Mouse (Mus musculus) G1E (cell line): Measurements from ENCODE around the gene Carmil1. TPM values are rescaled to one million over a fixed set of nuclear protein-coding genes. Genes with fewer than 3 reads are reported as not detected.

ENCODE experiments used
- ATAC-seq: 2 replicates; pipeline ENCODE4 v1.8.0; 2016; ENCODE audit warnings: mild to moderate bottlenecking; ENCODE audit not compliant: insufficient number of reproducible peaks, poor library complexity, low FRiP score, severe bottlenecking; ENCODE audit errors: extremely low read depth
- DNase-seq: peaks from one replicate; pipeline ENCODE4 v3.0.0; 2012; ENCODE audit warnings: low spot score
- H3K27me3 ChIP-seq: 2 replicates; pipeline ENCODE4 v1.6.1; 2012; ENCODE audit warnings: mild to moderate bottlenecking, low read length, inconsistent platforms; ENCODE audit not compliant: insufficient read depth
- H3K36me3 ChIP-seq: replicated peaks from 2 replicates; pipeline ENCODE3; 2012; ENCODE audit warnings: mild to moderate bottlenecking, inconsistent platforms
- H3K4me1 ChIP-seq: 2 replicates; pipeline ENCODE4 v1.6.1; 2012; ENCODE audit warnings: low read depth, low read length, inconsistent platforms, mixed read lengths; ENCODE audit not compliant: insufficient read depth
- H3K4me3 ChIP-seq: 2 replicates; pipeline ENCODE4 v1.5.1; 2012; ENCODE audit warnings: low read depth, mild to moderate bottlenecking, inconsistent platforms, low read length, moderate library complexity, mixed read lengths
- H3K9me3 ChIP-seq: replicated peaks from 2 replicates; pipeline ENCODE4 v1.6.1; 2012; ENCODE audit warnings: inconsistent platforms
- CTCF ChIP-seq: IDR thresholded peaks from 2 replicates; pipeline ENCODE4 v1.5.1; 2012; ENCODE audit warnings: low read depth, low read length, inconsistent platforms, mixed read lengths
- GATA1 ChIP-seq: IDR thresholded peaks from 2 replicates; pipeline ENCODE4 v1.6.1; 2012; ENCODE audit warnings: borderline replicate concordance, low read length, inconsistent platforms, mixed read lengths
- GATA2 ChIP-seq: IDR thresholded peaks from 2 replicates; pipeline ENCODE4 v1.6.1; 2012; ENCODE audit warnings: low read depth, low read length, inconsistent platforms, borderline replicate concordance
- POLR2AphosphoS5 ChIP-seq: IDR thresholded peaks from 2 replicates; pipeline ENCODE4 v1.6.1; 2012; ENCODE audit warnings: low read depth, low read length, inconsistent platforms; ENCODE audit not compliant: insufficient replicate concordance
- TAL1 ChIP-seq: conservative IDR thresholded peaks from 2 replicates; pipeline ENCODE4 v1.6.1; 2012; ENCODE audit warnings: low read depth, low read length, inconsistent platforms, mixed read lengths
- polyA plus RNA-seq: library from polyadenylated mRNA; stranded (reverse); fragments of >175 nt; gene quantifications from 2 replicates; pipeline ENCODE4 v1.2.3, GENCODE M21; 2012
- total RNA-seq, 2 experiments: library from RNA; stranded (forward) in 1 of 2; stranded (reverse) in 1 of 2; fragments of 200-1000 nt in 1 of 2; fragments of >200 nt in 1 of 2; fragmentation: Nextera tagmentation in 1 of 2; gene quantifications; 2 replicates each; pipeline ENCODE4 v1.2.3; 2014 to 2017

Carmil1 gene
- total and polyA plus RNA-seq, 3 experiments, result 0.10 to 1.9 (median 0.55) TPM

DNA sequence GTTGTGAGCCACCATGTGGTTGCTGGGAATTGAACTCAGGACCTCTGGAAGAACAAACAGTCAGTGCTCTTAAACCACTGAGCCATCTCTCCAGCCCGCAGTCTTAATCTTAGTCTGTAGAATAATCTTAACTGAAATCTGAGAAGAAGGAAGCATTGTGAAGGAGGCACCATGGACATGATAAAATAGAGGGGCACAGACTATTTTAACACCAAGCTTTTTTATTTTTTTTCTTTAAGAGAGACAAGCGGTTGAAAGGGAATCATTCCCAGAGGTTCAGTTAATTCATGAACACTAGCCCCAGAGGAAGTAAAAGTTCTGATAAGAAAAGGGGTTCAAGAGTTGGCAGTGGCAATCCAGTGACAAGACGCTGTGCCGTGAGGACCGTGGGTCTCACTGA, 15.8 kb downstream of the Carmil1 start:
- Histone ChIP-seq H3K36me3 (no peaks in the 10 kb centered on the region), H3K9me3 (no peaks in the 10 kb centered on the region), H3K4me3 (no peak overlapping the region), H3K4me1 (no peaks in the 10 kb centered on the region), H3K27me3 (peaks cover 10% of the 10 kb centered on the region)
- no peak for DNase-seq
- no peak for ATAC-seq
- no peak for TF ChIP-seq GATA1
- TF ChIP-seq GATA2, result no peak
- no peak for TF ChIP-seq POLR2AphosphoS5
- no peak for TF ChIP-seq CTCF
- no peak for TF ChIP-seq TAL1

DNA sequence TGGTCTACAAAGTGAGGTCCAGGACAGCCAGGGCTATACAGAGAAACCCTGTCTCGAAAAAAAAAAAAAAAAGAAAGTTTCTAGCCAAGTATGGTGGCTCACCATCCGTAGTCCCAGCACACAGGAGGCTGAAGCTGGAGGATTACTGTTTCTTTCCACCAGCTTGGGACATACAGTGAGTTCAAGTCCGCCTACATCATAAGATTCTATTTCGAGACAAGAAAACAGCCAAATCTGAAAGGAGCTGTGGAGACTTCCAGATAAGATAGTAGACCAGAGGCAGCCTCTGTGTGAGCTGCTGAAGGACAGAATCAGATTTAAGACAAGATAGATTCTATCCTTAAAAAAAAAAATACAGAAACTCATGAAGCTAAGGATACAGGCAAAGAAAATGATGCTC, 17.0 kb downstream of the Carmil1 start:
- no peak overlapping the region for H3K4me3 ChIP-seq
- DNase-seq, result no peak
- no peaks in the 10 kb centered on the region for H3K9me3 ChIP-seq
- H3K36me3 ChIP-seq, result no peaks in the 10 kb centered on the region
- no peaks in the 10 kb centered on the region for H3K4me1 ChIP-seq
- ATAC-seq, result no peak
- no peak for TF ChIP-seq GATA2
- no peak for TF ChIP-seq GATA1
- no peak for TF ChIP-seq CTCF
- TF ChIP-seq POLR2AphosphoS5, result no peak
- no peak for TF ChIP-seq TAL1
- peaks cover 10% of the 10 kb centered on the region for H3K27me3 ChIP-seq

DNA sequence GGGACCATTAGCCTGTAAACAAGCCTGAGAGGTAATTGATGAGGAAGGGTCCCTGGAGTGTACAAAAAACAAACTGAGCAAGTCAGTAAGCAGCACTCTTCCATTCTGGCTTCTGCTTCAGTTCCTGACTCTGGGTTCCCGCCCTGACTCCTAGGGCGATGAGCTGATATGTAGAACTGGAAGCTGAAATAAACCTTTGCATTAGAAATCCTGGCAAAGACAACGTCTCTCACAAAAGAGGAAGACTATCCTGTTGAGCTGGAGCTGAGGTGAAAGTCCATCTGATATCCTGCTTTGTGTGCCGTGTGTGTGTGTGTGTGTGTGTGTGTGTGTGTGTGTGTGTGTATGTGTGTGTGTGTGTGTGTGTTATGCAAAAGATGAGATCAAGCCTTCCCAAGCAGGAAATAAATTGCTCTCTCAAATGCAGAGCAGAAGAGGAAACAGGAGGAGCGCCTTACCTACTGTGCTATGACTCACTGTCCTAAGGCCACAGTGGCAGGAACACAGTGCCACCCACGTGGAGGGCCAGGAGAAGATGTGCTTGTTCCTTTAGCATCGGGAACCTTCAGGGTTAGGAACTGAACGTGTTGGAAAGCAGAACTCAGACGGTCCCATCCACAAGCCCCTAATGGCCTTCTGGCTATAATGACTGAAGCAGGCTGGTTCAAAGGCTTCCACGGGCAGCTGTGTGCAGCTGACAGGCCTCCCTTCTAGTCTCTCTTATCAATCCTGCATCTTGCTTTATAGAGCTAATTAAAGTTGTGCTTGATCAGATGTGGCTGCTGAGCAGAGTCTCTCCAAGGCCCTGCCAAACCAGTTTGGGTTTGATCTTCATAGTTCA, 19.6 kb downstream of the Carmil1 start:
- Histone ChIP-seq H3K4me3 (no peak overlapping the region), H3K27me3 (peaks cover 9% of the 10 kb centered on the region), H3K36me3 (no peaks in the 10 kb centered on the region), H3K4me1 (no peaks in the 10 kb centered on the region), H3K9me3 (no peaks in the 10 kb centered on the region)
- ATAC-seq (no peak), DNase-seq (no peak)
- TF ChIP-seq CTCF, result no peak
- no peak for TF ChIP-seq GATA2
- no peak for TF ChIP-seq POLR2AphosphoS5
- TF ChIP-seq TAL1, result no peak
- TF ChIP-seq GATA1, result no peak

GRCm38 (mm10) chr13:24257809-24258208, 22.8 kb downstream of the Carmil1 start:
- no peak overlapping the region for H3K4me3 ChIP-seq
- DNase-seq, result no peak
- ATAC-seq, result no peak
- H3K27me3 ChIP-seq, result no peaks in the 10 kb centered on the region; the same call in 1 of the 2 replicates
- TF ChIP-seq GATA1, result no peak
- no peak for TF ChIP-seq CTCF
- no peak for TF ChIP-seq POLR2AphosphoS5
- TF ChIP-seq GATA2, result no peak
- no peak for TF ChIP-seq TAL1
- H3K4me1 ChIP-seq, result no peaks in the 10 kb centered on the region
- H3K9me3 ChIP-seq, result no peaks in the 10 kb centered on the region
- H3K36me3 ChIP-seq, result no peaks in the 10 kb centered on the region

GRCm38 (mm10) chr13:24253989-24254388, 26.6 kb downstream of the Carmil1 start:
- Histone ChIP-seq H3K4me3 (no peak overlapping the region), H3K36me3 (no peaks in the 10 kb centered on the region), H3K9me3 (no peaks in the 10 kb centered on the region), H3K4me1 (no peaks in the 10 kb centered on the region), H3K27me3 (peaks cover 3% of the 10 kb centered on the region; the same call in 1 of the 2 replicates)
- DNase-seq, result peak; percentile 3
- no peak for TF ChIP-seq GATA1
- TF ChIP-seq TAL1, result no peak
- TF ChIP-seq CTCF, result 0 out of 2 replicates have a peak, but pooled peaks have one; percentile 29
- no peak for TF ChIP-seq POLR2AphosphoS5
- TF ChIP-seq GATA2, result no peak
- no peak for ATAC-seq

GRCm38 (mm10) chr13:24253551-24253950, 27.0 kb downstream of the Carmil1 start:
- H3K36me3 ChIP-seq, result no peaks in the 10 kb centered on the region
- H3K9me3 ChIP-seq, result no peaks in the 10 kb centered on the region
- DNase-seq, result no peak
- TF ChIP-seq POLR2AphosphoS5 (no peak), TAL1 (no peak), GATA1 (no peak), CTCF (no peak), GATA2 (no peak)
- H3K27me3 ChIP-seq, result peaks cover 3% of the 10 kb centered on the region; the same call in 1 of the 2 replicates
- no peaks in the 10 kb centered on the region for H3K4me1 ChIP-seq
- no peak overlapping the region for H3K4me3 ChIP-seq
- ATAC-seq, result no peak
